Mouse (Mus musculus) hindbrain, postnatal 0 days (tissue): ENCODE measurements at regions not wholly inside any gene's neighbourhood (a gene's known extent, or its start where the extent isn't known, plus 50 kb on each side); places are given as distances from the start of the nearest gene placed in this dataset.

ENCODE experiments used
- ATAC-seq: fragments of 200-750 bp; cut with Nextera tagmentation; 2 replicates; pipeline ENCODE4 v1.8.0; 2017; ENCODE audit warnings: mild to moderate bottlenecking, moderate TSS enrichment, moderate library complexity
- DNase-seq: peaks from one replicate; pipeline ENCODE4 v3.0.0-alpha.2; 2015; ENCODE audit warnings: low spot score
- H3K27ac ChIP-seq: fragments of 300-500 bp; sonication (generic); 2 replicates; pipeline ENCODE4 v1.5.1; 2014; ENCODE audit warnings: mild to moderate bottlenecking
- H3K27me3 ChIP-seq: fragments of 300-500 bp; sonication (generic); 2 replicates; pipeline ENCODE4 v1.6.1; 2014; ENCODE audit warnings: low read length, mixed read lengths; ENCODE audit not compliant: insufficient read depth
- H3K36me3 ChIP-seq: fragments of 300-500 bp; sonication (generic); 2 replicates; pipeline ENCODE4 v1.6.1; 2014; ENCODE audit warnings: low read length, mixed read lengths; ENCODE audit not compliant: insufficient read depth
- H3K4me1 ChIP-seq: fragments of 300-500 bp; sonication (generic); 2 replicates; pipeline ENCODE4 v1.6.1; 2014; ENCODE audit warnings: antibody characterized with exemption, low read length, mixed read lengths; ENCODE audit not compliant: insufficient read depth
- H3K4me2 ChIP-seq: fragments of 300-500 bp; sonication (generic); 2 replicates; pipeline ENCODE4 v1.6.1; 2014; ENCODE audit warnings: low read depth, mild to moderate bottlenecking, low read length, moderate library complexity, mixed read lengths
- H3K4me3 ChIP-seq: fragments of 300-500 bp; sonication (generic); 2 replicates; pipeline ENCODE4 v1.5.1; 2014; ENCODE audit warnings: low read length
- H3K9ac ChIP-seq: fragments of 300-500 bp; sonication (generic); replicated peaks from 2 replicates; pipeline ENCODE4 v1.6.1; 2014; ENCODE audit warnings: mild to moderate bottlenecking, low read length, moderate library complexity, mixed read lengths
- H3K9me3 ChIP-seq: fragments of 300-500 bp; sonication (generic); 2 replicates; pipeline ENCODE4 v1.6.1; 2016; ENCODE audit warnings: low read length, mixed read lengths
- CTCF ChIP-seq: IDR thresholded peaks from 2 replicates; pipeline ENCODE4 v1.5.1; 2016; ENCODE audit warnings: antibody characterized with exemption, control low read depth, low read depth
- WGBS: fragments of 180-500 bp; shearing (Covaris S2); extraction: QIAGEN DNeasy Blood & Tissue Kit; methylation state at CpG from one replicate; pipeline ENCODE4 v1.1.7; 2014; 5-methylcytosine and 5-hydroxymethylcytosine counted together

DNA sequence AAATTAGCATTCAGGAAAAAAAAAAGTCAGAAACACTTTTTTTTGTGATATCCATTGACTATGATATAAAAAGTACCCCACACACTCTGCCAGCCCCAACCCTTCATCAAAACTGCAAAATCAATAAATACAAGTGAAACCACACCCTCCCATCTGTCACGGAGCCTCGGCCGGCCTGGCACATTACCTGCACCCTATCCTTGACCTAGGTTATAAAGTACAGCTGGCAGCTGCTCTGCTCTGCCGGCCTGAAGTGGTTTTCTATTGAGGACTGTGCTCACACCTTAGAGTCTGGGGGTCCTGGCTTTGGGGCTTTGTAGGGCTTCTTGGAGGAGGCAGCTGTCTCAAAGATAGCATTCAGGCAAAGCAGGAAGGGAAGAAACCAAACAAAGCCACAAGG lies 120.6 kb upstream of the Arglu1 start:
- WGBS: 49% methylated on average over 4 of the region's 4 CpGs
- TF ChIP-seq CTCF: no peak
- H3K4me1 ChIP-seq: no peaks in the 10 kb centered on the region
- H3K27ac ChIP-seq: no peak overlapping the region
- no peaks in the 10 kb centered on the region for H3K9me3 ChIP-seq
- ATAC-seq: no peak
- no peaks in the 10 kb centered on the region for H3K36me3 ChIP-seq
- no peak overlapping the region for H3K4me3 ChIP-seq
- H3K9ac ChIP-seq: no peak overlapping the region
- no peaks in the 10 kb centered on the region for H3K27me3 ChIP-seq
- no peak for DNase-seq
- H3K4me2 ChIP-seq: no peak overlapping the region

GRCm38 (mm10) chr8:8809835-8810439 lies 119.6 kb upstream of the Arglu1 start:
- Histone ChIP-seq H3K27ac (no peak overlapping the region), H3K9ac (no peak overlapping the region), H3K4me2 (no peak overlapping the region), H3K36me3 (no peaks in the 10 kb centered on the region), H3K9me3 (no peaks in the 10 kb centered on the region), H3K4me3 (no peak overlapping the region), H3K27me3 (no peaks in the 10 kb centered on the region), H3K4me1 (no peaks in the 10 kb centered on the region)
- WGBS: 42% methylated on average over 9 of the region's 9 CpGs
- TF ChIP-seq CTCF: no peak
- ATAC-seq (0 out of 2 replicates have a peak, but pooled peaks have one; percentile 35), DNase-seq (no peak)

DNA sequence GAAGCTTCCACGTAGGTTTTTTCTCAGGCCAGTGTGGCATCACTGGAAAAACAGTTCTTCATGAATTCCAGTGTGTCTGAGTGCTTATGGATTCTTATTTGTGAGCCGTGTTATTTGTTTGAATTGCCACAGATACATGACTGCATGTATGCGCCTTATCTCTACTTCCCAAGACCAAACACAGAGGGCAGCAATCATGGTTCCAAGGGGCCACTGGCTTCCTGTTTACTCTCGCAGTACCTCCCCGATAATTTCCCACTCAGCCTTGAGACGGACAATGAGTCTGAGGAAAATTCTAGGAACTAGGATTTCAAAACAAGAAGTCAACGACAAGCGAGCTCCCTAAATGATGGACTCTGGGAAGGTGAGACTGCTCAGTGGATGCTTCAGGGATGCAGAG lies 119.0 kb upstream of the Arglu1 start:
- Histone ChIP-seq H3K4me2 (no peak overlapping the region), H3K36me3 (no peaks in the 10 kb centered on the region), H3K9me3 (no peaks in the 10 kb centered on the region), H3K27me3 (no peaks in the 10 kb centered on the region), H3K4me1 (no peaks in the 10 kb centered on the region), H3K4me3 (no peak overlapping the region), H3K27ac (no peak overlapping the region), H3K9ac (no peak overlapping the region)
- DNase-seq: no peak
- no peak for ATAC-seq
- no peak for TF ChIP-seq CTCF
- WGBS: 85% methylated on average over 8 of the region's 8 CpGs

GRCm38 (mm10) chr8:8802761-8803340 lies 112.5 kb upstream of the Arglu1 start:
- no peaks in the 10 kb centered on the region for H3K9me3 ChIP-seq
- 36% methylated on average over 6 of the region's 6 CpGs for WGBS
- 0 out of 2 replicates have a peak, but pooled peaks cover 10% of the 10 kb centered on the region for H3K4me1 ChIP-seq
- no peak overlapping the region for H3K4me3 ChIP-seq
- no peaks in the 10 kb centered on the region for H3K27me3 ChIP-seq
- peak; percentile 82 for ATAC-seq
- no peak overlapping the region for H3K9ac ChIP-seq
- no peak overlapping the region for H3K27ac ChIP-seq
- no peaks in the 10 kb centered on the region for H3K36me3 ChIP-seq
- TF ChIP-seq CTCF: no peak
- no peak overlapping the region for H3K4me2 ChIP-seq
- peak; percentile 58 for DNase-seq

- peak; percentile 40 for TF ChIP-seq CTCF
- 22% methylated on average over 5 of the region's 5 CpGs for WGBS
- H3K9me3 ChIP-seq: no peaks in the 10 kb centered on the region
- no peak overlapping the region for H3K9ac ChIP-seq
- no peak for DNase-seq
- no peak overlapping the region for H3K4me2 ChIP-seq
- H3K36me3 ChIP-seq: no peaks in the 10 kb centered on the region
- H3K27me3 ChIP-seq: no peaks in the 10 kb centered on the region
- H3K4me1 ChIP-seq: 0 out of 2 replicates have a peak, but pooled peaks cover 10% of the 10 kb centered on the region
- H3K4me3 ChIP-seq: no peak overlapping the region
- ATAC-seq: peak; percentile 56; the same call in 1 of the 2 replicates
- peak overlapping the region; percentile 54; the same call in 1 of the 2 replicates for H3K27ac ChIP-seq
These were observed 112.0 kb upstream of the Arglu1 start for GRCm38 (mm10) chr8:8802317-8802716.

- ATAC-seq (no peak), DNase-seq (no peak)
- TF ChIP-seq CTCF: no peak
- WGBS: 66% methylated on average over 5 of the region's 5 CpGs
- H3K36me3 ChIP-seq: no peaks in the 10 kb centered on the region
- H3K9me3 ChIP-seq: no peaks in the 10 kb centered on the region
- no peak overlapping the region for H3K27ac ChIP-seq
- H3K4me2 ChIP-seq: no peak overlapping the region
- no peaks in the 10 kb centered on the region for H3K27me3 ChIP-seq
- H3K4me3 ChIP-seq: no peak overlapping the region
- H3K4me1 ChIP-seq: 0 out of 2 replicates have a peak, but pooled peaks cover 10% of the 10 kb centered on the region
- no peak overlapping the region for H3K9ac ChIP-seq
These were observed 111.3 kb upstream of the Arglu1 start for GRCm38 (mm10) chr8:8801578-8801977.

- no peaks in the 10 kb centered on the region for H3K36me3 ChIP-seq
- no peak overlapping the region for H3K4me2 ChIP-seq
- H3K27me3 ChIP-seq: no peaks in the 10 kb centered on the region
- no peak overlapping the region for H3K4me3 ChIP-seq
- no peak overlapping the region for H3K27ac ChIP-seq
- WGBS: 53% methylated on average over 3 of the region's 3 CpGs
- no peak for TF ChIP-seq CTCF
- 0 out of 2 replicates have a peak, but pooled peaks cover 10% of the 10 kb centered on the region for H3K4me1 ChIP-seq
- no peak for DNase-seq
- no peak for ATAC-seq
- no peaks in the 10 kb centered on the region for H3K9me3 ChIP-seq
- no peak overlapping the region for H3K9ac ChIP-seq
These were observed 107.2 kb upstream of the Arglu1 start for GRCm38 (mm10) chr8:8797521-8797920.
